Comparison of ENCODE assay signal across 8 mouse cellular contexts in the genomic region with DNA sequence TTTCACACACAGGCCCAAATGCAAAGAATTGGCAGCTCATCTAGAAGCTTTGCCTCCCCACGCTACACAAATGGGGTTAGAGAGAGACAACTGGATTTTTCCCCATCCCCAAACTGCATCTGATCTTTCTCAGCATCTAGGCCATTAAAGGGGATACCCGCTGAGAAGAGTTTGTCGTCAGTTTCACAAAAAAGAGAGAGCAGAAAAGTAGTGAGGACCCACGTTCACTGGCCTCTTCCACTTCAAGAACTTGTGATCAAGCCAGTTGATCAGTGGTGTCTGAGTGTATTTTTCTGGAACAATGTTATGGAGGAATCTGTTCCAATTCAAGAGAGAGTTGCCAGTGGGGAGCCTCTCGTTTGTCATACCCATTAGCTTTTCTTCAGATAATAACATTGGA. TPM values are rescaled to one million over a fixed set of nuclear protein-coding genes. Genes with fewer than 3 reads are reported as not detected.
DNase-seq lines count a peak whose midpoint lies in the region; ATAC-seq and TF ChIP-seq lines count a peak whose summit lies in the region.

No protein-coding gene starts in this region.

- no peak for DNase-seq in heart, postnatal 14 days
- DNase-seq in adipocyte (ENCODE audit: low spot score), result peak; percentile 45
- peak; percentile 69 for DNase-seq in forebrain, postnatal 0 days
- no peak for DNase-seq in liver, postnatal 0 days
- no peak for DNase-seq in thymus, postnatal 4 days
- no peak for DNase-seq in urinary bladder, postnatal 36 days (ENCODE audit: low spot score in 2 of 2)
- DNase-seq in T-cell, adult 2 months (ENCODE audit: low spot score), result no peak

- no peaks in the 10 kb centered on the region for H3K27me3 ChIP-seq in heart, embryonic 11.5 days (ENCODE audit: control insufficient read depth, insufficient read depth, low read length)
- no peaks in the 10 kb centered on the region for H3K27me3 ChIP-seq in forebrain, postnatal 0 days (ENCODE audit: insufficient read depth, low read length)
- H3K27me3 ChIP-seq in liver, postnatal 0 days (ENCODE audit: insufficient read depth, low read length), result no peaks in the 10 kb centered on the region

- peak overlapping the region; percentile 73 for H3K27ac ChIP-seq in heart, embryonic 11.5 days (ENCODE audit: low read depth, low read length)
- H3K27ac ChIP-seq in forebrain, postnatal 0 days (ENCODE audit: low read depth, low read length), result peak overlapping the region; percentile 97
- H3K27ac ChIP-seq in liver, postnatal 0 days (ENCODE audit: low read depth), result no peak overlapping the region

- H3K4me3 ChIP-seq in heart, embryonic 11.5 days (ENCODE audit: low read depth, low read length), result peak overlapping the region; percentile 72
- H3K4me3 ChIP-seq in forebrain, postnatal 0 days (ENCODE audit: low read depth, low read length), result peak overlapping the region; percentile 77
- H3K4me3 ChIP-seq in liver, postnatal 0 days (ENCODE audit: low read depth, low read length), result peak overlapping the region; percentile 77; the same call in 1 of the 2 replicates

- TF ChIP-seq CTCF in forebrain, postnatal 0 days (IDR thresholded peaks at IDR 0.05; ENCODE audit: low read depth), result no peak
- no peak for TF ChIP-seq CTCF in liver, postnatal 0 days (IDR thresholded peaks at IDR 0.05; ENCODE audit: low read depth)

- peaks cover 29% of the 10 kb centered on the region for H3K4me1 ChIP-seq in heart, embryonic 11.5 days (ENCODE audit: control insufficient read depth, insufficient read depth, low read length)
- peaks cover 5% of the 10 kb centered on the region for H3K4me1 ChIP-seq in forebrain, postnatal 0 days (ENCODE audit: insufficient read depth)
- H3K4me1 ChIP-seq in liver, postnatal 0 days (ENCODE audit: insufficient read depth), result no peaks in the 10 kb centered on the region

- TF ChIP-seq EP300 in liver, postnatal 0 days (IDR thresholded peaks at IDR 0.05; ENCODE audit: low read depth), result no peak

- no peak for ATAC-seq in heart, embryonic 11.5 days (replicated peaks; ENCODE audit: insufficient number of reproducible peaks, low FRiP score, low TSS enrichment)
- ATAC-seq in forebrain, postnatal 0 days, result no peak
- ATAC-seq in liver, postnatal 0 days, result no peak

- no peaks in the 10 kb centered on the region for H3K36me3 ChIP-seq in heart, embryonic 11.5 days (ENCODE audit: control insufficient read depth, insufficient read depth, low read length)
- no peaks in the 10 kb centered on the region for H3K36me3 ChIP-seq in forebrain, postnatal 0 days (ENCODE audit: insufficient read depth)
- no peaks in the 10 kb centered on the region for H3K36me3 ChIP-seq in liver, postnatal 0 days (replicated peaks; ENCODE audit: insufficient read depth, low read length)

- H3K4me2 ChIP-seq in heart, embryonic 11.5 days, result peak overlapping the region; percentile 84
- H3K4me2 ChIP-seq in forebrain, postnatal 0 days (ENCODE audit: low read depth), result peak overlapping the region; percentile 73
- peak overlapping the region; percentile 92 for H3K4me2 ChIP-seq in liver, postnatal 0 days (ENCODE audit: low read depth, low read length)

- H3K9ac ChIP-seq in heart, embryonic 11.5 days (ENCODE audit: low read depth, low read length), result peak overlapping the region; percentile 84
- H3K9ac ChIP-seq in forebrain, postnatal 0 days, result peak overlapping the region; percentile 99
- no peak overlapping the region for H3K9ac ChIP-seq in liver, postnatal 0 days (replicated peaks)

- 2% methylated on average over 5 of the region's 5 CpGs for WGBS in heart, embryonic 11.5 days (ENCODE audit: insufficient replicate concordance)
- 3% methylated on average over 5 of the region's 5 CpGs for WGBS in forebrain, postnatal 0 days
- 36% methylated on average over 5 of the region's 5 CpGs for WGBS in liver, postnatal 0 days (ENCODE audit: insufficient replicate concordance)

- H3K9me3 ChIP-seq in heart, embryonic 11.5 days (replicated peaks; ENCODE audit: control insufficient read depth, low read length), result no peaks in the 10 kb centered on the region
- no peaks in the 10 kb centered on the region for H3K9me3 ChIP-seq in forebrain, postnatal 0 days (ENCODE audit: low read length)
- no peaks in the 10 kb centered on the region for H3K9me3 ChIP-seq in liver, postnatal 0 days (ENCODE audit: low read length)

- intact Hi-C loops in heart, postnatal 14 days (cut with DNase I), result loop anchor here (2.0 to 5.0 kb wide), 3 partner anchors 37 to 215 kb away; no protein-coding TSS in a partner anchor

RNA-seq across cellular contexts. Expression of a gene that starts 2.7 kb away (rescaled TPM):
- 25.0 and 33.5 TPM in 2 replicates for polyA plus RNA-seq in heart, embryonic 11.5 days (2014; fragmentation: Nextera tagmentation; extraction: Ambion mirVana)
- 10 to 100 TPM; 54.2 to 63.0 TPM for total RNA-seq in heart, postnatal 14 days (2021)
- total RNA-seq in forebrain, postnatal 0 days (2014; rRNA removed), result 79.2 and 95.9 TPM in 2 replicates
- polyA plus RNA-seq in forebrain, postnatal 0 days (2015; fragmentation: Nextera tagmentation; extraction: Ambion mirVana), result 52.6 and 60.5 TPM in 2 replicates
- 4.0 TPM in 2 replicates for polyA plus RNA-seq in liver, postnatal 0 days (2015; fragmentation: Nextera tagmentation; extraction: Ambion mirVana)

Comparison
In these comparisons a context has a peak if more than half of its experiments do, and no peak if none do; other contexts are left out.
1. DNase-seq: peak in adipocyte (single experiment) and forebrain, postnatal 0 days (single experiment); none in heart, postnatal 14 days (0 of 2), liver, postnatal 0 days (single experiment), thymus, postnatal 4 days (single experiment), urinary bladder, postnatal 36 days (0 of 2) and T-cell, adult 2 months (single experiment).
2. Peak in every context shown above with its lines, with median percentiles within 50 percentile points of each other: H3K4me2 ChIP-seq and H3K4me3 ChIP-seq.